Mouse (Mus musculus) right cerebral cortex, postnatal 36 days (tissue): ENCODE results near the gene Hexb.

Experiments used
- DNase-seq, 2 experiments: peaks; one replicate each; pipeline ENCODE4 v3.0.0; 2022; ENCODE audit warnings: low spot score in 2 of 2, mixed read lengths in 1 of 2

Hexb gene

DNA sequence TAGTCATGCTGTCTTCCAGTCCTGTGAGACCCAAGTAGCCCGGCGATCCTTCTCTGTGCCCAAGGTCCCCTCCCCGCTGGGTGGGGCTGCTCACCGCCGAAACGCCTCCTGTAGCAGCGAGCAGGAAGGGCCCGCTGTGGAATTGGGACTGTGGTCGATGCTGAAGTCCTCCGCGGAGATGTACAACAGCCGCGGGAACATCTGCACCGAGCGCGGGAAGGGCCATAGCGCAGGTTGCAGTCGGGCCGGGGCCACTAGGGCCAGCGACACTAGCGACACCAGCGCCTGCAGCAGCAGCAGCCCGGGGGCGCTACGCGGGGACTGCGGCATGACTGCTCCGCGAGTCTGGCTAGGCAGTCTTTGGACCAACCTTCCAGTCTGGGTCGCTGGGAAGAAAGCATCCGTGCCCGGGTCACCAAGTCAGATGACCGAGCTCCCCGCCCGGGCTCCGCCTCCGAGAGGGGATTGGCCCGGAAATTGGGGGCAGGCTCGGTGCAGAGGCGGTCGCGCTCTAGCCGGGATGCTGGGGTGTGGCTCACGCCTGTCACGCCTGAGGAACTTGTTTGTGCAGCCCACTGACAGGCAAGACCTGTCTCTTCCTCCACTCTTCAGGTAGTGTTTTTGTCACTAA lies at the start of gene Hexb:
Gene Hexb (minus strand): TSS at position 426 of the 631 bp plus-strand sequence.
- DNase-seq: peak; percentile 81 to 86

- DNase-seq: no peak
Observed at GRCm38 (mm10) chr13:97247754-97248153, 49.6 kb upstream of the Hexb start.

- DNase-seq: no peak
Observed at GRCm38 (mm10) chr13:97246217-97246616, 48.1 kb upstream of the Hexb start.

DNA sequence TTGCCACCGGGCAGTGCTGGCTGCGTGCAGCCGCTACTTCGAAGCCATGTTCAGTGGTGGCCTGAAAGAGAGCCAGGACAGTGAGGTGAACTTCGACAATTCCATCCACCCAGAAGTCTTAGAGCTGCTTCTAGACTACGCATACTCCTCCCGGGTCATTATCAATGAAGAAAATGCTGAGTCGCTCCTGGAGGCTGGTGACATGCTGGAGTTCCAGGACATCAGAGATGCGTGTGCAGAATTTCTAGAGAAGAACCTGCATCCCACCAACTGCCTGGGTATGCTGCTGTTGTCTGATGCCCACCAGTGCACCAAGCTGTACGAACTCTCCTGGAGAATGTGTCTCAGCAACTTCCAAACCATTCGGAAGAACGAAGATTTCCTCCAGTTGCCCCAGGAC lies 47.0 kb upstream of the Hexb start:
- DNase-seq: no peak

GRCm38 (mm10) chr13:97244712-97245105 lies 46.6 kb upstream of the Hexb start:
- no peak for DNase-seq

DNA sequence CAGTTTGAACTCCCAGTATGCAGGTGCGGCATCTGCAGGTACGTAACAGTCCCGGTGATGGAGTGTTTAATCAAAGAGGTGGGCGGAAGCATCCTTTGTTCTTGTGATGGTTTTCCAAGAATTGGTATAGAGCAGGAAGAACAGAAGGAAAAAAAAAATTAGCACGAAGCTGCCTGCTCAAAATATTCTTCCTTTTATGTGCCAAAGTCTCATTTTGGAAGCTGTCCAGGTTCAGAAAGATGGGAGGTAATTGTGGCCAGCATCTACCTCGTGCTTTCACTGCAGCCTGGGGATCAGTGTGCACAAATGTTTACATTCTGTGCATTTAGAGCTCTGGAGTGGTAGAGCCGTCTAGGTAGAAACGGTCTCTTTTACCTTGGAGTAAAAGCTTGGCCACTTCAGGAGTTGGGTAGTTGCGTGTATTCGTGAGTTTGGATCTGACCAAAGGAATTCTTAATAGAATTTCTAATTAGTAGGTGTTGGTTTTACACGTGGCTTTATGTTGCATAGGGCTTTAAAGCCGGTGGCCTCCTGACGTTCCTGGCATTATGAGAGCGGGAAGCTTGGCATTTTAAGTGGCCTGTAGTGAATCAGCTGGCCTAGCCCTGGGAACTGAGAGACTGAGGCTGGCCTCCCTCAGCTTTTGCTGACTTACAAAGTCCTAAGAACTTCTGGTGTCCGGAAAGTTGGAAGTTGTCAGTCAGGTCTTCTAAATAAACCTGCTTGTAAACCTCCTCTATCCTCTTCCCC lies 46.0 kb upstream of the Hexb start:
- DNase-seq: no peak

DNA sequence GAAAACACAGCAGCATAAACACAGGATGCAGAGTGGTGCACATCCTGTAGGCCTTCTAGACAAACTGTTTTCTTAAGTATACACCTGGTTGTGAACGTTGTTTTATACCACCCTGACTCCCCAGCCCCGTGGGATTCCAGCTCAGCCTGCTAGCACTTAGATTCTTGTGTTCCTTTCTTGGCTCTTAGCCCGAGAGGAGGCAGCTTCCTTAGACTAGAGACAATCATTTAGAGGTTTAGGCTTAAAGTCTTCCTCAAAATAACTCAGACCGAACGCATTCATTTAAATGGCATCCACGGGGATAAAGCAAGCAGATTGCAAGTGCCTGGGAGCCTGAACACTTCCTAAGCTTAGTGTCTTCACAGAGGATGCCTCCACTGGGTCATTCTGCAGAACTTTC lies 44.6 kb upstream of the Hexb start:
- no peak for DNase-seq

DNA sequence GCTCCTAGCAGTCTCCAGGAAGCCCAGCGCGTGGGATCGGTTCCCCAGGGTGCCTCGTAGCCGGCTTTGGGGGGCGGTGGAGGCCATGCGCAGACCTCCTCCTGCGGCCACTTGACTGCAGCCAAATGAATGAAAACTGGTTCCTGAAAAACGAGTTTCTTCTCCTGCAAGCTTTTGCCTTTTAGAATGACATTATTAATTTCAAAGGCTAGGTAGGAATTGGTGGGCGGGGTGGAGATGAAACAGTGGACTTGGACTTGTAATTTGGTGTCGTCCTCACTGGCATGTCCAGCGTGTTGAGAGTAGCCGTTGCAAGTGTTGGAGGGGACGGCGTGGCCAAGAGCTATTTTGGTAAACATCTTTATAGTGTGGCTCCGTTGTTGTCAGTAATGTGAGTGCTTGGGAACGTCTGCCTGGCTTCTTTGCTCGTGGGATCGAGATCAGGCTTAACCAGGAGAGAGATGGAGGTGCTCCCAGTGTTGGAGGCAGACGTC lies 43.7 kb upstream of the Hexb start:
- no peak for DNase-seq

GRCm38 (mm10) chr13:97240965-97241786 lies 43.0 kb upstream of the Hexb start, which contains the start of gene Enc1:
Enc1 (plus strand) TSS chr13:97241105.
- peak; percentile 83 to 88 for DNase-seq

GRCm38 (mm10) chr13:97240279-97240964 lies 42.3 kb upstream of the Hexb start:
- DNase-seq: peak; percentile 75 to 78

GRCm38 (mm10) chr13:97239343-97240180 lies 41.4 kb upstream of the Hexb start:
- DNase-seq: peak in 1 of 2 experiments; percentile 67

GRCm38 (mm10) chr13:97238181-97238981 lies 40.2 kb upstream of the Hexb start:
- DNase-seq: no peak

- no peak for DNase-seq
Observed at GRCm38 (mm10) chr13:97237700-97238099, 39.5 kb upstream of the Hexb start.

GRCm38 (mm10) chr13:97235911-97236310 lies 37.8 kb upstream of the Hexb start:
- no peak for DNase-seq

DNA sequence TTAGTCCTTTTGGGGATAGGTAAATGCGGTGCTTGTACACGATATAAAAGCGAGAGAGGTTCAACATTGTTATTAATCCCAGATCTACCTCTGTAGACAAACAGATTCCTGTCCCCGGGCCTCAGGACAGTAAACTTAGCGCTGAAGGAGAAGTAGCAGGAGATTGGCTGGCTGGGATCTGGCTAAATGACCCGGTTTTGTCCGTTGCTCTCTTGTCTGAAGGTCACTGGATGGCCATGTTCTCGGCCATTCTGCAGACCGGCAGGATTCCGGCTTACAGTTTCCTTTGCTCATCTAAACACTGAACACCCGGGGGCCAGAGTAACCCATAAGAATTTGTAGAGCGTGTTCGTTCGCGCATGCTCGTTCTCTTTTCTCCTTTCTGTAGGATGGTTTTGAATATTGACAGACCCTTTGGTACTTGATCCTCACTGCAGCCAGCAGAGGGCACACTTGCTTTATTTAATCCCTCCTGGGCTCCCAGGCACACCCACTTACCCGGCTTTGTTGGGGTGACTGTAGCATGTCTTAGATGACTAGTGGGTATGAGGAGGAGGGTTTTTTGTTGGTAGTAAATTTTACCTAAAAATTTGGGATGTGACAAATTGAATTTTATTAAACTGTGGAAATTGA lies 36.7 kb upstream of the Hexb start:
- DNase-seq: peak; percentile 77 to 78

DNA sequence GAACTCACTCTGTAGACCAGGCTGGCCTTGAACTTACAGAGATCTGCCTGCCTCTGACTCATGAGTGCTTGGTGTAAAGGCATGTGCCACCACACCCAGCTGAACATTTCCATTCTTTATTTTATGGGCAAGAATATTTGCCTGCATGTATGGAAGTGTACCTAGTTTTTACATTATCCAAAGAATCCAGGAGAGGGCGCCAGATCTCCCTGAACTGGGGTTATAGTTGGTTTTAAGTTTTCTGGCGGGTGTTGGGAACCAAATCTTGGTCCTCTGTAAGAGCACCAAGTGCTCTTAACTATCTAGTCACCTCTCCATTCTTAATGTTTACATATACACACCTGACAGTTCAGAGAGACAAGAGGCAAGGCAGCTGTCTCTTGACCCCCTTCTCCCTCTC lies 34.9 kb upstream of the Hexb start:
- no peak for DNase-seq

- no peak for DNase-seq
Observed at GRCm38 (mm10) chr13:97230101-97230500, 31.9 kb upstream of the Hexb start.

- DNase-seq: no peak
Observed at GRCm38 (mm10) chr13:97227795-97228194, 29.6 kb upstream of the Hexb start.

- no peak for DNase-seq
Observed at GRCm38 (mm10) chr13:97225130-97225529, 27.0 kb upstream of the Hexb start.
